Mouse (Mus musculus) spleen, adult 2 months (tissue): ENCODE data around the gene Sarm1.

Source experiments
- CTCF ChIP-seq: fragments of 200-500 bp; IDR thresholded peaks from 2 replicates; pipeline ENCODE4 v1.5.1; 2011; ENCODE audit warnings: mild to moderate bottlenecking, inconsistent platforms; ENCODE audit not compliant: insufficient read depth, insufficient read length, insufficient replicate concordance; ENCODE audit errors: extremely low read depth
- POLR2A ChIP-seq: fragments of 200-500 bp; IDR thresholded peaks from 2 replicates; pipeline ENCODE4 v1.6.1; 2011; ENCODE audit warnings: low read depth, low read length, inconsistent platforms

DNA sequence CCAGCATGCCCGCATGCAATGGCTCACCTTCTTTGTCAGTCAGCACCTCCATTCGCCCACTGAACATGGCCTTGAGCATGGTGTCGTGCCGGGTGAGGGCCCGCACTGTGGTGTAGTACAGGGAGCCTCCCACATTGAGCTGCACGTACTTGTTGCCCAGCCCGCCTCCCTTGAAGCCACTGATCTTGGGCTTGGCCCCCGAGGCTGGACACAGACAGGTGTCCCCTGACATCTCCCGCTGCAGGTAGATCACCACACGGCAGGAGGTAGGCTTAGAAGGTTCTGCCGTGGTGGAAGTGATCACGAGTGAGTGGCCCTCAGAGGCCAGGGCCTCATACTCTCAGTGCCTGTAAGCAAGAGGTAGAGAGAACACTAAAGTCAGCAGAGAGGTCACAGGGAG is 32.4 kb upstream of the Sarm1 start:
- TF ChIP-seq CTCF (no peak), POLR2A (no peak)
